Mouse (Mus musculus) forebrain, embryonic 11.5 days (tissue): ENCODE data around the gene Fam155a. TPM values are rescaled to one million over a fixed set of nuclear protein-coding genes. Genes with fewer than 3 reads are reported as not detected.
"Not testable (repeated sequence)": the region's sequence is repeated elsewhere in the genome, so short reads cannot be mapped to it uniquely, and the experiment has no call there.

Experiments used
- ATAC-seq: fragments of 200-750 bp; cut with Nextera tagmentation; replicated peaks from 2 replicates; pipeline ENCODE4 v1.8.0; 2017; ENCODE audit warnings: moderate TSS enrichment; ENCODE audit not compliant: low FRiP score
- DNase-seq: peaks from one replicate; pipeline ENCODE4 v3.0.0-alpha.2; 2017; ENCODE audit warnings: low spot score
- H3K27ac ChIP-seq: fragments of 300-500 bp; sonication (generic); 2 replicates; pipeline ENCODE4 v1.5.1; 2014; ENCODE audit warnings: low read depth, low read length
- H3K27me3 ChIP-seq: fragments of 300-500 bp; sonication (generic); 2 replicates; pipeline ENCODE4 v1.6.1; 2014; ENCODE audit warnings: mild to moderate bottlenecking, low read length, mixed read lengths; ENCODE audit not compliant: control insufficient read depth, insufficient read depth
- H3K36me3 ChIP-seq: fragments of 300-500 bp; sonication (generic); 2 replicates; pipeline ENCODE4 v1.6.1; 2014; ENCODE audit warnings: mild to moderate bottlenecking, low read length, moderate library complexity, mixed read lengths; ENCODE audit not compliant: control insufficient read depth, insufficient read depth
- H3K4me1 ChIP-seq: fragments of 300-500 bp; sonication (generic); replicated peaks from 2 replicates; pipeline ENCODE4 v1.6.1; 2014; ENCODE audit warnings: low read length, mixed read lengths; ENCODE audit not compliant: control insufficient read depth, insufficient read depth
- H3K4me2 ChIP-seq: fragments of 300-500 bp; sonication (generic); 2 replicates; pipeline ENCODE4 v1.6.1; 2014; ENCODE audit warnings: low read depth, mild to moderate bottlenecking, low read length, moderate library complexity, mixed read lengths; ENCODE audit not compliant: severe bottlenecking
- H3K4me3 ChIP-seq: fragments of 300-500 bp; sonication (generic); 2 replicates; pipeline ENCODE4 v1.5.1; 2014; ENCODE audit warnings: low read depth, low read length
- H3K9ac ChIP-seq: fragments of 300-500 bp; sonication (generic); 2 replicates; pipeline ENCODE4 v1.6.1; 2014; ENCODE audit warnings: low read length
- H3K9me3 ChIP-seq: fragments of 300-500 bp; sonication (generic); 2 replicates; pipeline ENCODE4 v1.6.1; 2016; ENCODE audit warnings: low read length, mixed read lengths; ENCODE audit not compliant: control insufficient read depth
- WGBS: fragments of 180-500 bp; shearing (Covaris S2); extraction: QIAGEN DNeasy Blood & Tissue Kit; methylation state at CpG from one replicate; pipeline ENCODE4 v1.1.7; 2014; 5-methylcytosine and 5-hydroxymethylcytosine counted together
- polyA plus RNA-seq: library from polyadenylated mRNA; unstranded; fragments of >200 nt; fragmentation: Nextera tagmentation; extraction: Ambion mirVana; gene quantifications from 2 replicates; pipeline ENCODE4 v1.2.1, GENCODE M21; 2014

The Fam155a gene
- 3.2 and 3.4 TPM in 2 replicates for polyA plus RNA-seq

- peaks cover 17% of the 10 kb centered on the region for H3K27me3 ChIP-seq
- peak; percentile 72 for ATAC-seq
- H3K36me3 ChIP-seq = no peaks in the 10 kb centered on the region
- H3K9ac ChIP-seq = peak within 1 kb of the TSS; percentile 58
- peak within 1 kb of the TSS; percentile 95 for H3K4me2 ChIP-seq
- H3K9me3 ChIP-seq = no peaks in the 10 kb centered on the region
- peak within 1 kb of the TSS; percentile 59 for H3K4me3 ChIP-seq
- under 1% methylated on average over 18 of the region's 29 CpGs for WGBS
- H3K27ac ChIP-seq = peak within 1 kb of the TSS; percentile 37; the same call in 1 of the 2 replicates
- H3K4me1 ChIP-seq = peaks cover 2% of the 10 kb centered on the region; the same call in 1 of the 2 replicates
- DNase-seq = peak; percentile 65
These were observed at the start of gene Fam155a for GRCm38 (mm10) chr8:9770999-9771605. TSS of gene Fam155a (minus strand) at chr8:9771161.

DNA sequence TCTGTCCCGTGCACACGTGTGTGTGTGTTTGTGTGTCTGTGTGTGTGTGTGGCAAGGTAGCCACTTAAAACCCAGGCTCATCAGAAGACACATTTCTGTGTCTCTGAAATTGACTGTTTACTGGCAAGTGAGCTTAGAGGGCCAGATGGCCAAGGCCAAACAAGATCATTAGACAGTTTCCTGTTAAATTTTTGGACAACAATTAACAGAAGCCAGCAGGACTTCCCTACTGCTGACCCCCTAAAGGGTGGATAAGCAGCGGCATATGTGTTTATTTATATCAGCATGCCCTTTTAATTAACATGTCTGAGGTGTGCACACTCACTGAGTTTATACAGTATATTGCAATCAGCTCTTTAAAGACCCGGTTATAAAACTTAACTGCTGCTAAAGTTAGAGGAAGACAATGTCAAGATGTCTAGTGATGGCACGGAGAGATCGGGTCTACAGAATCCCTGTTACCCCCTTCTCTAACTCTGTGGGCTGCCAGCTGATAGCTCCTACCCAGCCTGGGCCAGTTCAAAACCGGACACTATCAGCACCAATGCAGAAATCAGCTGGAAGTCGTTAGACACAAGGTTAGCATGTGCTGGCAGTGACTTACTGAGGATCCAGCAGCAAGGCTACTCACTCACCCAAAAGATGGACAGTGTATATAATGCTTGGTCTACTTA, 42.4 kb upstream of the Fam155a start:
- no peaks in the 10 kb centered on the region for H3K4me1 ChIP-seq
- no peak overlapping the region for H3K27ac ChIP-seq
- no peaks in the 10 kb centered on the region for H3K9me3 ChIP-seq
- H3K4me3 ChIP-seq = no peak overlapping the region
- 74% methylated on average over 8 of the region's 8 CpGs for WGBS
- DNase-seq = no peak
- H3K9ac ChIP-seq = no peak overlapping the region
- H3K36me3 ChIP-seq = no peaks in the 10 kb centered on the region
- no peak for ATAC-seq
- no peaks in the 10 kb centered on the region for H3K27me3 ChIP-seq
- H3K4me2 ChIP-seq = no peak overlapping the region

GRCm38 (mm10) chr8:9810955-9811530, 40.1 kb upstream of the Fam155a start:
- no peak overlapping the region for H3K4me2 ChIP-seq
- no peak overlapping the region for H3K4me3 ChIP-seq
- H3K9ac ChIP-seq = no peak overlapping the region
- H3K4me1 ChIP-seq = no peaks in the 10 kb centered on the region
- no peaks in the 10 kb centered on the region for H3K36me3 ChIP-seq
- no peak overlapping the region for H3K27ac ChIP-seq
- ATAC-seq = no peak
- H3K27me3 ChIP-seq = no peaks in the 10 kb centered on the region
- DNase-seq = no peak
- WGBS = 78% methylated on average over 12 of the region's 12 CpGs
- H3K9me3 ChIP-seq = no peaks in the 10 kb centered on the region

DNA sequence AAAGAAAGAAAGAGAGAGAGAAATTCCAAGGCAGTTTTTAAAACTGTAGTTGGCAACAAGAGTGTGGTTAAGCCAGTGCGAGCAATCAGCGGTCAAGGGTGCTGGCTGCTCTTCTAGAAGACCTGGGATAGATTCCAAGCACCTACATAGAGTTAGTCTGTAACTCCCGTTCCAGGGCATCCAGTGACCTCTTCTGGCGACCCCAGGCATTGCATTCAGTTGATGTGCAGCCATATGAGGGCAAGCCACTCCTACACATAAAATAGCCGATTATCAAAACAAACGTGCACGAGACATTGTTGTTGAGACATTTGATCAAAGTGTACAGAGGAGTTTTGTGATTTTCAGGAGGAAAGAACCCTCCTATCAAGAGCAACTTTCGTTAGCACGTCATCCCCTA, 37.6 kb upstream of the Fam155a start:
- H3K4me2 ChIP-seq = no peak overlapping the region
- 83% methylated on average over 9 of the region's 9 CpGs for WGBS
- H3K4me3 ChIP-seq = no peak overlapping the region
- ATAC-seq = no peak
- H3K4me1 ChIP-seq = no peaks in the 10 kb centered on the region
- H3K27me3 ChIP-seq = no peaks in the 10 kb centered on the region
- H3K9me3 ChIP-seq = no peaks in the 10 kb centered on the region
- H3K36me3 ChIP-seq = no peaks in the 10 kb centered on the region
- H3K9ac ChIP-seq = no peak overlapping the region
- no peak for DNase-seq
- no peak overlapping the region for H3K27ac ChIP-seq

DNA sequence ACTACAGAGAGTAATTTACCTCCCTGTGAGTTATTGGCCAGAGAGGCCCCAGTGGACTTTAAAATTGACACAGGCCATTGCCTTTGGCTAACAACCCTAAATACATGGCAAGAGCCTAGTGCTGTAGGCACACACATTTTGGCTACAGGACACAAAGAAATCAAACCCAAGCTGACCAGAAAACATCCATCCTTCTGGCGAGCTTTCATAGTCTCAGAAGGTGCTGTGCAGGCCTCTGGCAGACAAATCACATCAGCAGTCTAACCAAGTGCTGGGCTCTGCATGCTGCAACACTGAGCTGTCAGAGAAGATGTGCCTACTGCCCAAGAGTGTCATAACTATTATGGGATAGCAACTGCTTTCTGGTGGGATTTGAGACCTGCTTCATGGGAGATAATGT, 34.7 kb upstream of the Fam155a start:
- no peak overlapping the region for H3K4me3 ChIP-seq
- no peak overlapping the region for H3K27ac ChIP-seq
- no peak overlapping the region for H3K4me2 ChIP-seq
- H3K4me1 ChIP-seq = no peaks in the 10 kb centered on the region
- no peaks in the 10 kb centered on the region for H3K36me3 ChIP-seq
- WGBS = 83% methylated on average over 1 of the region's 1 CpGs
- H3K9me3 ChIP-seq = no peaks in the 10 kb centered on the region
- no peak for ATAC-seq
- DNase-seq = no peak
- H3K27me3 ChIP-seq = no peaks in the 10 kb centered on the region
- H3K9ac ChIP-seq = no peak overlapping the region

DNA sequence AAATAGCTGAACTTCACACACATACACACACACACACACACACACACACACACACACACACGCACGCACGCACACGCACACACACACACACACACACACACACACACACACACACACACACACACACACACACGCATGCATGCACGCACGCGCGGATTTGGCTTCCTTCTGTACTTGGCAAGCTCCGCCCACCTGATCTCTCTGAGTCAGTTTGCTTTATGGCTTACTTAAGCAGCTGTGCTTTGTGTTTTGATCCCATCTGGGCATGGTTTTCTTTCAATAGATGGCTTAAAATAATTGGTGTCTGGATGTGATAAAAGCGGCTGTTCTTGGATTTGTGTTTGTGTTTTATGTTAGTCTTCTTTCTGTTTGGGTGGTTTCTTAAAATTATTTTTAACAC, 29.4 kb upstream of the Fam155a start:
- not testable (repeated sequence) for H3K9ac ChIP-seq, H3K9me3 ChIP-seq, H3K27me3 ChIP-seq, H3K4me3 ChIP-seq, H3K36me3 ChIP-seq, H3K4me1 ChIP-seq, ATAC-seq, H3K4me2 ChIP-seq, DNase-seq, H3K27ac ChIP-seq
- 92% methylated on average over 7 of the region's 11 CpGs for WGBS

GRCm38 (mm10) chr8:9799923-9800322, 29.0 kb upstream of the Fam155a start:
- ATAC-seq (no peak), DNase-seq (no peak)
- Histone ChIP-seq H3K9me3 (no peaks in the 10 kb centered on the region), H3K4me3 (no peak overlapping the region), H3K36me3 (no peaks in the 10 kb centered on the region), H3K9ac (no peak overlapping the region), H3K4me1 (no peaks in the 10 kb centered on the region), H3K4me2 (no peak overlapping the region), H3K27me3 (no peaks in the 10 kb centered on the region), H3K27ac (no peak overlapping the region)
- WGBS = 91% methylated on average over 11 of the region's 11 CpGs

- Histone ChIP-seq H3K4me2 (no peak overlapping the region), H3K27me3 (no peaks in the 10 kb centered on the region), H3K4me1 (no peaks in the 10 kb centered on the region), H3K36me3 (no peaks in the 10 kb centered on the region), H3K9me3 (no peaks in the 10 kb centered on the region), H3K9ac (no peak overlapping the region), H3K4me3 (no peak overlapping the region), H3K27ac (no peak overlapping the region)
- DNase-seq (no peak), ATAC-seq (no peak)
- WGBS = 83% methylated on average over 8 of the region's 8 CpGs
These were observed 26.6 kb upstream of the Fam155a start for GRCm38 (mm10) chr8:9797514-9797913.
